Mouse (Mus musculus): ENCODE measurements at regions not wholly inside any gene's neighbourhood (a gene's known extent, or its start where the extent isn't known, plus 50 kb on each side); places are given as distances from the start of the nearest gene placed in this dataset.

- in situ Hi-C loops (cut with MboI, MseI), result no loop called here
These were observed 159.7 kb downstream of the Gpat3 start for GRCm38 (mm10) chr5:101005216-101005615.

- in situ Hi-C loops (cut with MboI, MseI), result no loop called here
These were observed 154.9 kb downstream of the Gpat3 start for GRCm38 (mm10) chr5:101000436-101000835.

GRCm38 (mm10) chr5:100992365-100992764 is 146.9 kb downstream of the Gpat3 start:
- in situ Hi-C loops (cut with MboI, MseI), result no loop called here

GRCm38 (mm10) chr5:100991626-100992025 is 146.1 kb downstream of the Gpat3 start:
- in situ Hi-C loops (cut with MboI, MseI), result no loop called here

- in situ Hi-C loops (cut with MboI, MseI), result no loop called here
These were observed 137.0 kb downstream of the Gpat3 start for GRCm38 (mm10) chr5:100982573-100982936.

- in situ Hi-C loops (cut with MboI, MseI), result no loop called here
These were observed 136.5 kb downstream of the Gpat3 start for GRCm38 (mm10) chr5:100981849-100982572.

GRCm38 (mm10) chr5:100976736-100977135 is 131.2 kb downstream of the Gpat3 start:
- in situ Hi-C loops (cut with MboI, MseI), result no loop called here

GRCm38 (mm10) chr5:100951210-100951609 is 105.7 kb downstream of the Gpat3 start:
- in situ Hi-C loops (cut with MboI, MseI), result no loop called here

Measured in regulatory T cell (primary cell).